Mouse (Mus musculus) heart, embryonic 12.5 days (tissue): ENCODE measurements around the gene Xpo6. TPM values are rescaled to one million over a fixed set of nuclear protein-coding genes. Genes with fewer than 3 reads are reported as not detected.

ENCODE experiments used
- ATAC-seq: fragments of 200-750 bp; cut with Nextera tagmentation; 2 replicates; pipeline ENCODE4 v1.8.0; 2017; ENCODE audit warnings: moderate TSS enrichment, moderate library complexity; ENCODE audit not compliant: insufficient number of reproducible peaks, low FRiP score
- H3K27ac ChIP-seq: fragments of 300-500 bp; sonication (generic); 2 replicates; pipeline ENCODE4 v1.5.1; 2016; ENCODE audit warnings: mild to moderate bottlenecking, moderate library complexity; ENCODE audit not compliant: poor library complexity, severe bottlenecking
- H3K27me3 ChIP-seq: fragments of 300-500 bp; sonication (generic); replicated peaks from 2 replicates; pipeline ENCODE4 v1.6.1; 2016; ENCODE audit warnings: mild to moderate bottlenecking, moderate library complexity
- H3K36me3 ChIP-seq: fragments of 300-500 bp; sonication (generic); 2 replicates; pipeline ENCODE4 v1.6.1; 2016; ENCODE audit warnings: mild to moderate bottlenecking, moderate library complexity
- H3K4me1 ChIP-seq: fragments of 300-500 bp; sonication (generic); replicated peaks from 2 replicates; pipeline ENCODE4 v1.6.1; 2016; ENCODE audit warnings: mild to moderate bottlenecking
- H3K4me2 ChIP-seq: fragments of 300-500 bp; sonication (generic); 2 replicates; pipeline ENCODE4 v1.6.1; 2016; ENCODE audit warnings: mild to moderate bottlenecking, moderate library complexity
- H3K4me3 ChIP-seq: fragments of 300-500 bp; sonication (generic); 2 replicates; pipeline ENCODE4 v1.5.1; 2016; ENCODE audit warnings: mild to moderate bottlenecking
- H3K9ac ChIP-seq: fragments of 300-500 bp; sonication (generic); 2 replicates; pipeline ENCODE4 v1.6.1; 2016; ENCODE audit warnings: mild to moderate bottlenecking, moderate library complexity
- H3K9me3 ChIP-seq: fragments of 300-500 bp; sonication (generic); replicated peaks from 2 replicates; pipeline ENCODE4 v1.6.1; 2016; ENCODE audit warnings: mild to moderate bottlenecking, moderate library complexity
- WGBS: fragments of 180-500 bp; shearing (Covaris S2); methylation state at CpG from one replicate; pipeline ENCODE4 v1.1.7; 2016; 5-methylcytosine and 5-hydroxymethylcytosine counted together
- polyA plus RNA-seq: library from polyadenylated mRNA; unstranded; fragments of >200 nt; fragmentation: Nextera tagmentation; extraction: Ambion mirVana; gene quantifications from 2 replicates; pipeline ENCODE4 v1.2.1, GENCODE M21; 2016

Gene Xpo6
- polyA plus RNA-seq, 1 experiment from 2014 or later, result 44.7 TPM

GRCm38 (mm10) chr7:126168584-126168983, 31.7 kb downstream of the Xpo6 start:
- Histone ChIP-seq H3K4me2 (no peak overlapping the region), H3K27me3 (no peaks in the 10 kb centered on the region), H3K27ac (no peak overlapping the region), H3K9me3 (0 out of 2 replicates have a peak, but pooled peaks cover 2% of the 10 kb centered on the region), H3K4me1 (peaks cover 5% of the 10 kb centered on the region; the same call in 1 of the 2 replicates), H3K36me3 (peaks cover 62% of the 10 kb centered on the region), H3K4me3 (no peak overlapping the region), H3K9ac (no peak overlapping the region)
- ATAC-seq, result no peak
- WGBS, result 89% methylated on average over 6 of the region's 6 CpGs

- Histone ChIP-seq H3K9ac (no peak overlapping the region), H3K4me3 (no peak overlapping the region), H3K27ac (peak overlapping the region; percentile 65), H3K27me3 (no peaks in the 10 kb centered on the region), H3K4me2 (no peak overlapping the region), H3K9me3 (0 out of 2 replicates have a peak, but pooled peaks cover 2% of the 10 kb centered on the region), H3K4me1 (peaks cover 5% of the 10 kb centered on the region; the same call in 1 of the 2 replicates), H3K36me3 (peaks cover 57% of the 10 kb centered on the region)
- no peak for ATAC-seq
- 27% methylated on average over 3 of the region's 3 CpGs for WGBS
Observed at GRCm38 (mm10) chr7:126167426-126167825, 32.9 kb downstream of the Xpo6 start.

GRCm38 (mm10) chr7:126166571-126166970, 33.7 kb downstream of the Xpo6 start:
- ATAC-seq, result no peak
- Histone ChIP-seq H3K4me3 (no peak overlapping the region), H3K4me2 (no peak overlapping the region), H3K27ac (no peak overlapping the region), H3K27me3 (no peaks in the 10 kb centered on the region), H3K9ac (no peak overlapping the region), H3K9me3 (0 out of 2 replicates have a peak, but pooled peaks cover under 1% of the 10 kb centered on the region), H3K4me1 (peaks cover 5% of the 10 kb centered on the region; the same call in 1 of the 2 replicates), H3K36me3 (peaks cover 50% of the 10 kb centered on the region)

- ATAC-seq, result no peak
- Histone ChIP-seq H3K4me2 (no peak overlapping the region), H3K36me3 (peaks cover 50% of the 10 kb centered on the region), H3K27ac (no peak overlapping the region), H3K4me1 (no peaks in the 10 kb centered on the region), H3K27me3 (no peaks in the 10 kb centered on the region), H3K4me3 (no peak overlapping the region), H3K9me3 (no peaks in the 10 kb centered on the region), H3K9ac (no peak overlapping the region)
- WGBS, result 89% methylated on average over 3 of the region's 3 CpGs
Observed at GRCm38 (mm10) chr7:126158238-126158637, 42.1 kb downstream of the Xpo6 start.

- no peaks in the 10 kb centered on the region for H3K27me3 ChIP-seq
- peaks cover 63% of the 10 kb centered on the region for H3K36me3 ChIP-seq
- no peak overlapping the region for H3K4me2 ChIP-seq
- H3K9me3 ChIP-seq, result no peaks in the 10 kb centered on the region
- no peaks in the 10 kb centered on the region for H3K4me1 ChIP-seq
- no peak overlapping the region for H3K9ac ChIP-seq
- 83% methylated on average over 1 of the region's 1 CpGs for WGBS
- no peak overlapping the region for H3K27ac ChIP-seq
- no peak overlapping the region for H3K4me3 ChIP-seq
- ATAC-seq, result no peak
Observed at GRCm38 (mm10) chr7:126155746-126156145, 44.6 kb downstream of the Xpo6 start.

- ATAC-seq, result no peak
- Histone ChIP-seq H3K9me3 (no peaks in the 10 kb centered on the region), H3K4me2 (no peak overlapping the region), H3K27me3 (no peaks in the 10 kb centered on the region), H3K9ac (no peak overlapping the region), H3K27ac (no peak overlapping the region), H3K36me3 (peaks cover 64% of the 10 kb centered on the region), H3K4me3 (no peak overlapping the region), H3K4me1 (no peaks in the 10 kb centered on the region)
- WGBS, result 90% methylated on average over 5 of the region's 5 CpGs
Observed at GRCm38 (mm10) chr7:126154731-126155130, 45.6 kb downstream of the Xpo6 start.

- peaks cover 70% of the 10 kb centered on the region for H3K36me3 ChIP-seq
- no peak for ATAC-seq
- WGBS, result 87% methylated on average over 4 of the region's 4 CpGs
Observed at GRCm38 (mm10) chr7:126152324-126152723, 48.0 kb downstream of the Xpo6 start.

GRCm38 (mm10) chr7:126146156-126146555, 54.1 kb downstream of the Xpo6 start:
- Histone ChIP-seq H3K36me3 (peaks cover 74% of the 10 kb centered on the region), H3K9me3 (no peaks in the 10 kb centered on the region), H3K4me3 (no peak overlapping the region), H3K4me1 (peaks cover 16% of the 10 kb centered on the region), H3K27ac (no peak overlapping the region), H3K4me2 (no peak overlapping the region), H3K9ac (no peak overlapping the region), H3K27me3 (no peaks in the 10 kb centered on the region)
- ATAC-seq, result no peak
- 84% methylated on average over 1 of the region's 1 CpGs for WGBS

More at GRCm38 (mm10) chr7:126152324-126152723, 48.0 kb downstream of the Xpo6 start:
- no peak overlapping the region for H3K9ac ChIP-seq
- H3K9me3 ChIP-seq, result no peaks in the 10 kb centered on the region
- no peak overlapping the region for H3K27ac ChIP-seq
- H3K27me3 ChIP-seq, result no peaks in the 10 kb centered on the region
- no peak overlapping the region for H3K4me2 ChIP-seq
- H3K4me3 ChIP-seq, result no peak overlapping the region
- H3K4me1 ChIP-seq, result no peaks in the 10 kb centered on the region

GRCm38 (mm10) chr7:126144364-126144763, 55.9 kb downstream of the Xpo6 start:
- Histone ChIP-seq H3K27me3 (no peaks in the 10 kb centered on the region), H3K36me3 (peaks cover 79% of the 10 kb centered on the region), H3K9ac (no peak overlapping the region), H3K4me2 (no peak overlapping the region), H3K4me1 (peaks cover 16% of the 10 kb centered on the region), H3K9me3 (no peaks in the 10 kb centered on the region), H3K4me3 (no peak overlapping the region), H3K27ac (no peak overlapping the region)
- no peak for ATAC-seq
- 84% methylated on average over 2 of the region's 2 CpGs for WGBS

- no peak overlapping the region for H3K4me3 ChIP-seq
- H3K36me3 ChIP-seq, result peaks cover 67% of the 10 kb centered on the region
- WGBS, result 93% methylated on average over 5 of the region's 5 CpGs
- H3K4me2 ChIP-seq, result no peak overlapping the region
- H3K27ac ChIP-seq, result no peak overlapping the region
- H3K9ac ChIP-seq, result no peak overlapping the region
- no peaks in the 10 kb centered on the region for H3K27me3 ChIP-seq
- no peaks in the 10 kb centered on the region for H3K9me3 ChIP-seq
- 0 out of 2 replicates have a peak, but pooled peaks cover 7% of the 10 kb centered on the region for H3K4me1 ChIP-seq
- no peak for ATAC-seq
Observed at GRCm38 (mm10) chr7:126137850-126138249, 62.5 kb downstream of the Xpo6 start.

GRCm38 (mm10) chr7:126135391-126135790, 64.9 kb downstream of the Xpo6 start:
- no peak for ATAC-seq
- no peak overlapping the region for H3K27ac ChIP-seq
- no peak overlapping the region for H3K4me3 ChIP-seq
- peaks cover 64% of the 10 kb centered on the region for H3K36me3 ChIP-seq
- H3K9ac ChIP-seq, result no peak overlapping the region
- no peaks in the 10 kb centered on the region for H3K27me3 ChIP-seq
- no peaks in the 10 kb centered on the region for H3K9me3 ChIP-seq
- no peak overlapping the region for H3K4me2 ChIP-seq
- H3K4me1 ChIP-seq, result 0 out of 2 replicates have a peak, but pooled peaks cover 7% of the 10 kb centered on the region
- WGBS, result 70% methylated on average over 2 of the region's 2 CpGs
